ENCODE assay signal across 8 mouse cellular contexts in genomic region chr10:37357304-37358060, GRCm38 (mm10).
DNase-seq lines count a peak whose midpoint lies in the region; ATAC-seq lines count a peak whose summit lies in the region.

No protein-coding gene starts in this region.

- no peak overlapping the region for H3K4me2 ChIP-seq in forebrain, embryonic 14.5 days (ENCODE audit: low read length)
- H3K4me2 ChIP-seq in liver, embryonic 11.5 days = no peak overlapping the region

- H3K36me3 ChIP-seq in forebrain, embryonic 14.5 days (ENCODE audit: control insufficient read depth, insufficient read depth, low read length) = no peaks in the 10 kb centered on the region
- H3K36me3 ChIP-seq in liver, embryonic 11.5 days (ENCODE audit: control insufficient read depth, insufficient read depth, low read length) = no peaks in the 10 kb centered on the region

- H3K27ac ChIP-seq in forebrain, embryonic 14.5 days (ENCODE audit: low read depth, low read length) = peak overlapping the region; percentile 10
- H3K27ac ChIP-seq in liver, embryonic 11.5 days (ENCODE audit: low read depth, low read length) = no peak overlapping the region

- H3K9ac ChIP-seq in forebrain, embryonic 14.5 days (ENCODE audit: low read length) = no peak overlapping the region
- H3K9ac ChIP-seq in liver, embryonic 11.5 days (ENCODE audit: low read depth, low read length) = no peak overlapping the region

- H3K9me3 ChIP-seq in forebrain, embryonic 14.5 days (replicated peaks; ENCODE audit: control insufficient read depth, low read length) = no peaks in the 10 kb centered on the region
- H3K9me3 ChIP-seq in liver, embryonic 11.5 days (ENCODE audit: control insufficient read depth, low read length) = no peaks in the 10 kb centered on the region

- peak; percentile 21 for DNase-seq in gastrocnemius, postnatal 14 days
- DNase-seq in gastrocnemius, postnatal 36 days = no peak
- peak; percentile 50 for DNase-seq in adipocyte (ENCODE audit: low spot score)
- peak; percentile 81 for DNase-seq in forebrain, embryonic 14.5 days (ENCODE audit: low spot score)
- peak; percentile 14 to 34 for DNase-seq in layer of hippocampus, postnatal 25 days (ENCODE audit: extremely low spot score in 1 of 2, low spot score in 1 of 2)
- DNase-seq in retina, embryonic 14.5 days (ENCODE audit: low spot score) = peak; percentile 50
- DNase-seq in liver, embryonic 11.5 days (ENCODE audit: low spot score) = no peak
- no peak for DNase-seq in heart, postnatal 4 days

- 37% methylated on average over 6 of the region's 6 CpGs for WGBS in forebrain, embryonic 14.5 days
- 75% methylated on average over 6 of the region's 6 CpGs for WGBS in liver, embryonic 11.5 days

- peaks cover 5% of the 10 kb centered on the region; the same call in 1 of the 2 replicates for H3K4me1 ChIP-seq in forebrain, embryonic 14.5 days (ENCODE audit: control insufficient read depth, insufficient read depth, low read length)
- H3K4me1 ChIP-seq in liver, embryonic 11.5 days (replicated peaks; ENCODE audit: control insufficient read depth, insufficient read depth, low read length) = no peaks in the 10 kb centered on the region

- intact Hi-C loops in gastrocnemius, postnatal 14 days (cut with DNase I; ENCODE audit: low total_unique reads) = no loop called here
- intact Hi-C loops in gastrocnemius, postnatal 36 days (cut with DNase I) = no loop called here

- no peaks in the 10 kb centered on the region for H3K27me3 ChIP-seq in forebrain, embryonic 14.5 days (replicated peaks; ENCODE audit: control insufficient read depth, insufficient read depth, low read length)
- H3K27me3 ChIP-seq in liver, embryonic 11.5 days (replicated peaks; ENCODE audit: control insufficient read depth, insufficient read depth, low read length) = no peaks in the 10 kb centered on the region

- H3K4me3 ChIP-seq in forebrain, embryonic 14.5 days (ENCODE audit: low read depth, low read length) = no peak overlapping the region
- no peak overlapping the region for H3K4me3 ChIP-seq in liver, embryonic 11.5 days (ENCODE audit: low read depth, low read length)

- ATAC-seq in forebrain, embryonic 14.5 days = peak; percentile 95
- ATAC-seq in liver, embryonic 11.5 days (replicated peaks; ENCODE audit: low FRiP score) = no peak

Comparison
In these comparisons a context has a peak if more than half of its experiments do, and no peak if none do; other contexts are left out.
1. DNase-seq: peak in gastrocnemius, postnatal 14 days (single experiment), adipocyte (single experiment), forebrain, embryonic 14.5 days (single experiment), layer of hippocampus, postnatal 25 days (2 of 2) and retina, embryonic 14.5 days (single experiment); none in gastrocnemius, postnatal 36 days (0 of 2), liver, embryonic 11.5 days (single experiment) and heart, postnatal 4 days (single experiment).